Mouse (Mus musculus): ENCODE data around the gene Xrn2. TPM values are rescaled to one million over a fixed set of nuclear protein-coding genes. Genes with fewer than 3 reads are reported as not detected.

Gene Xrn2
- total RNA-seq, 2 experiments from 2014 or later = 60.8 to 62.5 TPM

Other genes starting within 250 kb of the Xrn2 start
- 10 to 100 TPM; 10.9 to 11.3 TPM for gene Kiz, start 157.1 kb upstream of the Xrn2 start, total RNA-seq (2021)
- gene Nkx2-4, start 72.4 kb downstream of the Xrn2 start, total RNA-seq (2021) = not detected
- gene Nkx2-2, start 181.2 kb downstream of the Xrn2 start, total RNA-seq (2021) = 10 to 100 TPM in 1 of 2 experiments, 1 to 10 TPM in 1; 6.7 to 10.9 TPM